In the genomic region with DNA sequence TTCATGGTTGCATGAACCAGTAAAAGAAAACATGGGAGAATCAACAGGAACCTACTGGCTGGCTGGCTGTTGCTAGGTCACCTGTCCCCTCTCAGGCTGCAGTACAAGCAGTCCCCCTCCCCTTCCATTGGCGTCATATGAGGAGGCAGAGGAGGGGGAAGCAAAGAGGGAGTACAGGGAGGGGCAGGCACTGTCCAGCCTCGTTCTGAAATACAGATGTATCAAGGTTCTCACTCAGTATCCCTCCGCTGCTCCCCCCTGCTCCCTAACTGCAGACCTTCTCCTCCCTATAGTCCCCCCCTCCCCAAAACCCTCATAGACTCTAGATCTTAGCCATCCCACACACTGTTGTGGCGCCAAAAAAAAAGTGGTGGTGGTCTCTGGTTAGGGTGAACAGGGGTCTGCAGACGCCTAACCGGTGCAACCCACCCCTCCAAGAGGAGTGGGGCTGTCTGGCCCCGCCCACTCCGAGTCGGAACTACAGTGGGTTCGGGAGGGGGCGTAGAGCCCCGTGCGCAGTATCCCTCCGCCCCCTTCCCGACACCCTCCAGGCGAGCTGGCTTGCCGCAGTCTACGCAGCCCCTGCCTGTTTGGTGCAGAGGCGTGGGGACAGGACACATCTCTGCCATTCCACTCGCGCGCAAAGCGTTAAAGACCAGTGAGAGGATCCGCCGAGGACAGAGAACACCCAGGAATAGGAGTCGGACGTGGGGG, we compare ENCODE assay signal across 9 mouse cellular contexts. TPM values are rescaled to one million over a fixed set of nuclear protein-coding genes. Genes with fewer than 3 reads are reported as not detected.
A peak's percentile ranks its signal among the peaks of the same experiment; 100 is the strongest.
DNase-seq lines count a peak whose midpoint lies in the region; ATAC-seq and TF ChIP-seq lines count a peak whose summit lies in the region.
"Not testable (repeated sequence)": the region's sequence is repeated elsewhere in the genome, so short reads cannot be mapped to it uniquely, and the experiment has no call there.
"Had no signal": no experiment of that assay in that cellular context is flagged by ENCODE, and none has a peak within 500 bp of the region (broad histone marks: within the 10 kb centered on the region; RNA-seq: fewer than 3 reads in every experiment).

No protein-coding gene starts in this region.

- not testable (repeated sequence) for H3K9me3 ChIP-seq in hindbrain, embryonic 16.5 days (ENCODE audit: control insufficient read depth, low read length); neural tube, embryonic 15.5 days (replicated peaks)

- ATAC-seq in hindbrain, embryonic 16.5 days: peak; percentile 91
- peak; percentile 94 for ATAC-seq in neural tube, embryonic 15.5 days (ENCODE audit: low FRiP score)

- 29% methylated on average over 17 of the region's 27 CpGs for WGBS in hindbrain, embryonic 16.5 days
- 35% methylated on average over 27 of the region's 27 CpGs for WGBS in lung, adult 2 months
- WGBS in neural tube, embryonic 15.5 days: 26% methylated on average over 23 of the region's 27 CpGs

- H3K4me1 ChIP-seq in hindbrain, embryonic 16.5 days (ENCODE audit: control insufficient read depth, insufficient read depth, low read depth, low read length); lung, adult 2 months (ENCODE audit: control insufficient read depth, insufficient read depth, low read length); neural tube, embryonic 15.5 days: not testable (repeated sequence)

- H3K27me3 ChIP-seq in hindbrain, embryonic 16.5 days (replicated peaks; ENCODE audit: control insufficient read depth, insufficient read depth, low read length); neural tube, embryonic 15.5 days (replicated peaks): not testable (repeated sequence)

- DNase-seq in T-cell, adult 2 months (ENCODE audit: low spot score): peak; percentile 37
- DNase-seq in cerebellum, postnatal 25 days: peak; percentile 57 to 70
- DNase-seq in frontal cortex, postnatal 25 days (ENCODE audit: low spot score in 2 of 2): peak; percentile 28 to 43
- peak; percentile 55 to 72 for DNase-seq in layer of hippocampus, postnatal 14 days (ENCODE audit: low spot score in 2 of 2)
- peak; percentile 13 for DNase-seq in lung, adult 2 months
- peak; percentile 49 to 60 for DNase-seq in thymus, adult 18-20 months

- TF ChIP-seq CTCF in lung, adult 2 months (IDR thresholded peaks at IDR 0.05; ENCODE audit: insufficient read depth, low read length): not testable (repeated sequence)

- H3K27ac ChIP-seq in hindbrain, embryonic 16.5 days (ENCODE audit: low read depth, low read length): peak overlapping the region; percentile 83
- peak overlapping the region; percentile 81 for H3K27ac ChIP-seq in neural tube, embryonic 15.5 days (replicated peaks)

- TF ChIP-seq POLR2A in lung, adult 2 months (IDR thresholded peaks at IDR 0.05; ENCODE audit: borderline replicate concordance, extremely low read depth, low read depth, low read length): not testable (repeated sequence)

- H3K4me2 ChIP-seq in hindbrain, embryonic 16.5 days (ENCODE audit: low read length): peak overlapping the region; percentile 46
- peak overlapping the region; percentile 51 for H3K4me2 ChIP-seq in neural tube, embryonic 15.5 days

- H3K36me3 ChIP-seq in hindbrain, embryonic 16.5 days (ENCODE audit: control insufficient read depth, insufficient read depth, low read length): not testable (repeated sequence)
- H3K36me3 ChIP-seq in neural tube, embryonic 15.5 days: peaks cover 13% of the 10 kb centered on the region; the same call in 1 of the 2 replicates

- peak overlapping the region; percentile 59 for H3K4me3 ChIP-seq in hindbrain, embryonic 16.5 days (ENCODE audit: low read length)
- H3K4me3 ChIP-seq in lung, adult 2 months (replicated peaks; ENCODE audit: extremely low read depth, low read depth, low read length): peak overlapping the region; percentile 54
- H3K4me3 ChIP-seq in neural tube, embryonic 15.5 days (replicated peaks): peak overlapping the region; percentile 57

- H3K9ac ChIP-seq in hindbrain, embryonic 16.5 days (ENCODE audit: low read depth, low read length): peak overlapping the region; percentile 80
- H3K9ac ChIP-seq in neural tube, embryonic 15.5 days (replicated peaks): peak overlapping the region; percentile 67

RNA-seq across cellular contexts. Expression of a gene that starts 1.6 kb away (rescaled TPM):
- 114 and 120 TPM in 2 replicates for polyA plus RNA-seq in hindbrain, embryonic 16.5 days (2015; fragmentation: Nextera tagmentation; extraction: Ambion mirVana)
- total RNA-seq in layer of hippocampus, postnatal 14 days (2021): 10 to 100 TPM; 63.2 to 69.1 TPM
- polyA plus RNA-seq in lung, adult 2 months (2012; rRNA removed): 2.6 TPM in 2 replicates
- 105 and 116 TPM in 2 replicates for polyA plus RNA-seq in neural tube, embryonic 15.5 days (2015; fragmentation: Nextera tagmentation; extraction: Ambion mirVana)

RNA-seq across cellular contexts. Expression of a gene that starts 43.1 kb away (rescaled TPM):
- polyA plus RNA-seq in hindbrain, embryonic 16.5 days (2015; fragmentation: Nextera tagmentation; extraction: Ambion mirVana): 238 and 242 TPM in 2 replicates
- total RNA-seq in layer of hippocampus, postnatal 14 days (2021): 100 to 1,000 TPM; 151 to 154 TPM
- 1.5 and 1.7 TPM in 2 replicates for polyA plus RNA-seq in lung, adult 2 months (2012; rRNA removed)
- polyA plus RNA-seq in neural tube, embryonic 15.5 days (2015; fragmentation: Nextera tagmentation; extraction: Ambion mirVana): 195 and 230 TPM in 2 replicates
- total RNA-seq: monocyte, adult 5-6 weeks had no signal

RNA-seq across cellular contexts. Expression of a gene that starts 53.2 kb away (rescaled TPM):
- 12.0 and 13.2 TPM in 2 replicates for polyA plus RNA-seq in hindbrain, embryonic 16.5 days (2015; fragmentation: Nextera tagmentation; extraction: Ambion mirVana)
- 10 to 100 TPM; 27.0 to 31.8 TPM for total RNA-seq in layer of hippocampus, postnatal 14 days (2021)
- polyA plus RNA-seq in lung, adult 2 months (2012; rRNA removed): 0.89 and 2.4 TPM in 2 replicates
- 11.4 and 11.8 TPM in 2 replicates for polyA plus RNA-seq in neural tube, embryonic 15.5 days (2015; fragmentation: Nextera tagmentation; extraction: Ambion mirVana)

RNA-seq across cellular contexts. Expression of a gene that starts 53.2 kb away (rescaled TPM):
- polyA plus RNA-seq in hindbrain, embryonic 16.5 days (2015; fragmentation: Nextera tagmentation; extraction: Ambion mirVana): 236 and 260 TPM in 2 replicates
- 100 to 1,000 TPM; 273 to 296 TPM for total RNA-seq in layer of hippocampus, postnatal 14 days (2021)
- 13.3 TPM in 2 replicates for polyA plus RNA-seq in lung, adult 2 months (2012; rRNA removed)
- polyA plus RNA-seq in neural tube, embryonic 15.5 days (2015; fragmentation: Nextera tagmentation; extraction: Ambion mirVana): 198 and 222 TPM in 2 replicates

Comparison
In these comparisons a context has a peak if more than half of its experiments do, and no peak if none do; other contexts are left out.
1. Peak in every context shown above with its lines: DNase-seq, ATAC-seq, H3K4me3 ChIP-seq and H3K27ac ChIP-seq.
2. DNase-seq: peak in every context shown above with its lines; median percentile 64 in cerebellum, postnatal 25 days; 64 in layer of hippocampus, postnatal 14 days; 54 in thymus, adult 18-20 months; 37 in T-cell, adult 2 months; 36 in frontal cortex, postnatal 25 days; 13 in lung, adult 2 months.
3. RNA of a gene that starts 1.6 kb away (polyA plus RNA-seq): 114 to 120 TPM in hindbrain, embryonic 16.5 days and 105 to 116 TPM in neural tube, embryonic 15.5 days; 2.6 TPM in lung, adult 2 months; every median in the first group is over 10 times any median in the second.
4. RNA of a gene that starts 43.1 kb away (polyA plus RNA-seq): 238 to 242 TPM in hindbrain, embryonic 16.5 days and 195 to 230 TPM in neural tube, embryonic 15.5 days; 1.5 to 1.7 TPM in lung, adult 2 months; every median in the first group is over 10 times any median in the second.